Mouse (Mus musculus): ENCODE results near the gene Il6st.

GRCm38 (mm10) chr13:112486676-112487075 is 22.8 kb downstream of the Il6st start:
- TF ChIP-seq CTCF (IDR thresholded peaks at IDR 0.05; ENCODE audit: borderline replicate concordance, extremely low read depth, insufficient read depth, insufficient read length) (no peak), POLR2A (IDR thresholded peaks at IDR 0.05; ENCODE audit: borderline replicate concordance, extremely low read depth, insufficient read depth, insufficient read length, poor library complexity, severe bottlenecking) (no peak)

All from brain, embryonic 14.5 days (tissue).